Mouse (Mus musculus): ENCODE measurements at regions not wholly inside any gene's neighbourhood (a gene's known extent, or its start where the extent isn't known, plus 50 kb on each side); places are given as distances from the start of the nearest gene placed in this dataset.
A peak's percentile ranks its signal among the peaks of the same experiment; 100 is the strongest.

GRCm38 (mm10) chr2:18617520-18617919 is 54.7 kb upstream of the Commd3 start:
- DNase-seq (ENCODE audit: low spot score in 2 of 2), result no peak
- intact Hi-C loops (cut with DNase I), result no loop called here

GRCm38 (mm10) chr2:18609868-18610185 is 62.4 kb upstream of the Commd3 start:
- intact Hi-C loops (cut with DNase I), result no loop called here
- no peak for DNase-seq (ENCODE audit: low spot score in 2 of 2)

- intact Hi-C loops (cut with DNase I), result no loop called here
- DNase-seq (ENCODE audit: low spot score in 2 of 2), result no peak
Observed at GRCm38 (mm10) chr2:18609075-18609867, 62.9 kb upstream of the Commd3 start.

- intact Hi-C loops (cut with DNase I), result no loop called here
- DNase-seq (ENCODE audit: low spot score in 2 of 2), result peak; percentile 11 to 12
Observed at GRCm38 (mm10) chr2:18608260-18609074, 63.7 kb upstream of the Commd3 start.

GRCm38 (mm10) chr2:18607586-18608259 is 64.5 kb upstream of the Commd3 start:
- intact Hi-C loops (cut with DNase I), result no loop called here
- no peak for DNase-seq (ENCODE audit: low spot score in 2 of 2)

GRCm38 (mm10) chr2:18607088-18607487 is 65.1 kb upstream of the Commd3 start:
- no peak for DNase-seq (ENCODE audit: low spot score in 2 of 2)
- intact Hi-C loops (cut with DNase I), result no loop called here

GRCm38 (mm10) chr2:18592221-18592620 is 80.0 kb upstream of the Commd3 start:
- intact Hi-C loops (cut with DNase I), result no loop called here
- DNase-seq (ENCODE audit: low spot score in 2 of 2), result no peak

- no peak for DNase-seq (ENCODE audit: low spot score in 2 of 2)
- intact Hi-C loops (cut with DNase I), result loop anchor here (5.0 kb wide), 1 partner anchor 84 kb away; the partner anchor contains the start of gene Commd3
Observed at GRCm38 (mm10) chr2:18588232-18588631, 84.0 kb upstream of the Commd3 start.

- DNase-seq (ENCODE audit: low spot score in 2 of 2), result peak in 1 of 2 experiments; percentile 6
- intact Hi-C loops (cut with DNase I), result loop anchor here (5.0 kb wide), 1 partner anchor 85 kb away; the partner anchor contains the start of gene Commd3
Observed at GRCm38 (mm10) chr2:18587746-18588231, 84.4 kb upstream of the Commd3 start.

- intact Hi-C loops (cut with DNase I), result loop anchor here (5.0 kb wide), 1 partner anchor 85 kb away; the partner anchor contains the start of gene Commd3
Observed at GRCm38 (mm10) chr2:18586925-18587724, 85.1 kb upstream of the Commd3 start.

GRCm38 (mm10) chr2:18585564-18586336 is 86.4 kb upstream of the Commd3 start:
- DNase-seq (ENCODE audit: low spot score in 2 of 2), result peak in 1 of 2 experiments; percentile 4
- intact Hi-C loops (cut with DNase I), result loop anchor here (5.0 kb wide), 1 partner anchor 87 kb away; the partner anchor contains the start of gene Commd3

More at GRCm38 (mm10) chr2:18586925-18587724, 85.1 kb upstream of the Commd3 start:
- peak; percentile 80 to 93 for DNase-seq (ENCODE audit: low spot score in 2 of 2)

GRCm38 (mm10) chr2:18558133-18558532 is 114.1 kb upstream of the Commd3 start:
- DNase-seq (ENCODE audit: low spot score in 2 of 2), result no peak
- intact Hi-C loops (cut with DNase I), result no loop called here

GRCm38 (mm10) chr2:18547964-18548643 is 124.1 kb upstream of the Commd3 start:
- intact Hi-C loops (cut with DNase I), result no loop called here
- no peak for DNase-seq (ENCODE audit: low spot score in 2 of 2)

GRCm38 (mm10) chr2:18524387-18524786 is 131.8 kb upstream of the Dnajc1 start:
- intact Hi-C loops (cut with DNase I), result no loop called here

GRCm38 (mm10) chr2:18523911-18524310 is 131.3 kb upstream of the Dnajc1 start:
- no peak for DNase-seq (ENCODE audit: low spot score in 2 of 2)
- intact Hi-C loops (cut with DNase I), result no loop called here

More at GRCm38 (mm10) chr2:18524387-18524786, 131.8 kb upstream of the Dnajc1 start:
- DNase-seq (ENCODE audit: low spot score in 2 of 2), result no peak

GRCm38 (mm10) chr2:18513435-18513834 is 120.8 kb upstream of the Dnajc1 start:
- DNase-seq (ENCODE audit: low spot score in 2 of 2), result no peak
- intact Hi-C loops (cut with DNase I), result no loop called here

- intact Hi-C loops (cut with DNase I), result no loop called here
- no peak for DNase-seq (ENCODE audit: low spot score in 2 of 2)
Observed at GRCm38 (mm10) chr2:18509317-18509716, 116.7 kb upstream of the Dnajc1 start.

- intact Hi-C loops (cut with DNase I), result no loop called here
- DNase-seq (ENCODE audit: low spot score in 2 of 2), result peak; percentile 35 to 83
Observed at GRCm38 (mm10) chr2:18473361-18473771, 80.7 kb upstream of the Dnajc1 start.

All from left cerebral cortex, postnatal 14 days (tissue).